Mouse (Mus musculus): ENCODE data around the gene Rab39b. TPM values are rescaled to one million over a fixed set of nuclear protein-coding genes. Genes with fewer than 3 reads are reported as not detected.

The Rab39b gene
- 24.3 and 24.5 TPM in 2 replicates for polyA plus RNA-seq (2012; rRNA removed)

GRCm38 (mm10) chrX:75577582-75578324 is at the start of gene Rab39b:
TSS of gene Rab39b (minus strand) at chrX:75578231.
- H3K27me3 ChIP-seq (ENCODE audit: control insufficient read depth, insufficient read depth, low read length): no peaks in the 10 kb centered on the region
- 5% methylated on average over 41 of the region's 41 CpGs for WGBS
- H3K27ac ChIP-seq (ENCODE audit: insufficient read depth, low read length): peak within 1 kb of the TSS; percentile 88
- no peak for TF ChIP-seq CTCF (IDR thresholded peaks at IDR 0.05; ENCODE audit: borderline replicate concordance, insufficient read depth, low read depth, low read length)
- peak; percentile 69 for TF ChIP-seq POLR2A (IDR thresholded peaks at IDR 0.05; ENCODE audit: borderline replicate concordance, insufficient read depth, low read length)
- H3K4me3 ChIP-seq (replicated peaks; ENCODE audit: insufficient read depth, low read depth, low read length): peak within 1 kb of the TSS; percentile 82
- no peaks in the 10 kb centered on the region for H3K4me1 ChIP-seq (ENCODE audit: control insufficient read depth, insufficient read depth, low read length)
- peak; percentile 77 to 79 for DNase-seq

- Histone ChIP-seq H3K4me3 (replicated peaks; ENCODE audit: insufficient read depth, low read depth, low read length) (no peak overlapping the region), H3K4me1 (ENCODE audit: control insufficient read depth, insufficient read depth, low read length) (no peaks in the 10 kb centered on the region), H3K27ac (ENCODE audit: insufficient read depth, low read length) (no peak overlapping the region), H3K27me3 (ENCODE audit: control insufficient read depth, insufficient read depth, low read length) (no peaks in the 10 kb centered on the region)
- TF ChIP-seq POLR2A (IDR thresholded peaks at IDR 0.05; ENCODE audit: borderline replicate concordance, insufficient read depth, low read length): no peak
- TF ChIP-seq CTCF (IDR thresholded peaks at IDR 0.05; ENCODE audit: borderline replicate concordance, insufficient read depth, low read depth, low read length): no peak
- 78% methylated on average over 2 of the region's 2 CpGs for WGBS
- DNase-seq: no peak
Observed at GRCm38 (mm10) chrX:75578539-75578938, 508 bp upstream of the Rab39b start.

Other genes with a start within 250 kb of the Rab39b start
- 38.3 and 39.4 TPM in 2 replicates for gene Fundc2, start 195.8 kb downstream of the Rab39b start, polyA plus RNA-seq (2012; rRNA removed)
- gene F8, start 195.6 kb downstream of the Rab39b start, polyA plus RNA-seq (2012; rRNA removed): 0.74 and 0.75 TPM in 2 replicates
- gene Cmc4, start 161.6 kb downstream of the Rab39b start, polyA plus RNA-seq (2012; rRNA removed): 20.3 and 20.6 TPM in 2 replicates
- gene Mtcp1, start 161.6 kb downstream of the Rab39b start, polyA plus RNA-seq (2012; rRNA removed): 8.3 and 10.1 TPM in 2 replicates
- 24.9 and 26.4 TPM in 2 replicates for gene Brcc3, start 161.6 kb downstream of the Rab39b start, polyA plus RNA-seq (2012; rRNA removed)
- gene Vbp1, start 63.9 kb downstream of the Rab39b start, polyA plus RNA-seq (2012; rRNA removed): 86.5 and 88.9 TPM in 2 replicates